Mouse (Mus musculus) v-Abl transformed pro-B cells (cell line): ENCODE measurements at regions not wholly inside any gene's neighbourhood (a gene's known extent, or its start where the extent isn't known, plus 50 kb on each side); places are given as distances from the start of the nearest gene placed in this dataset.

Source experiments
- in situ Hi-C, 2 experiments: fragments of 400-800 bp; cut with MboI; formaldehyde crosslinking; loops; one replicate each; pipeline ENCODE4 v1.15.1; 2025; ENCODE audit not compliant: unreplicated experiment in 2 of 2

DNA sequence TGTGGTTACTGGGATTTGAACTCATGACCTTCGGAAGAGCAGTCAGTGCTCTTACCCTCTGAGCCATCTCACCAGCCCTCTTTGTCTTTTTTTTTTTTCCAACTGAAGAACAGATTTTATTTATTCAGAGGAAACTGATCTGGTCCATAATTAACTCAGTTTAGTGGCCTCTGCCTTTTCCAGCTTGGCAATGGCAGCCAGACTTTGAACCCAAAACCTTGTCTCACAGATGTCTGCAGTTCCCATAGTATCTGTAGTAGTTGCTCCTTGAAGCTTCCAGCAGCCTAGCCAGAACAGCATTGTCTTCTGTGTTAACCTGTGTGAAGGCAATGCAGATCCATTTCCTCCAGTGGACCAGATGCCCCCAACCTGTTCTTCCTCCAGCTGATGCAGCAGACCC lies 64.2 kb upstream of the Daam1 start:
- in situ Hi-C loops: loop anchor here (10.0 to 25.0 kb wide), 3 partner anchors 896 to 1221 kb away; partner anchors contain the start of gene Dhrs7 (in 1 of the 2)

DNA sequence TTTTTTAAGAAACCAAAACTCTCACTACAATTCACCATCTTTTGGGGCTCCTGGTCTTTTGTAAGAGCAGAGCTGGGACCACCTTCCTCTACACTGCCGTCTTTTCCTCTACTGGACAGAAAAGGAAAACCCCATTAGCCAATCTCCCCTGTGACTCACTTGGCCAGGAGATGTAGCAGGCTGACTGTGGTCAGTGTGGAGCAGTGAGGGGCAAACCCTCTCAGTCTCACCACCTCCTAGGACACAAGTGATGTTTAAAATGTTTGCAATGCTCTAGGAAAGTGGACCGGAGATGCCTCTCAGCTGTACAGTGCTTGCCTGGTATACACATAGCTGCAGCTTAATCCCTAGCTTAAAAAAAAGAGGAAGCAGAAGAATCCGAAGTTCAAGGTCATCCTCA lies 63.0 kb upstream of the Daam1 start:
- in situ Hi-C loops: loop anchor here (10.0 to 25.0 kb wide), 3 partner anchors 894 to 1219 kb away; partner anchors contain the start of gene Dhrs7 (in 1 of the 2)

DNA sequence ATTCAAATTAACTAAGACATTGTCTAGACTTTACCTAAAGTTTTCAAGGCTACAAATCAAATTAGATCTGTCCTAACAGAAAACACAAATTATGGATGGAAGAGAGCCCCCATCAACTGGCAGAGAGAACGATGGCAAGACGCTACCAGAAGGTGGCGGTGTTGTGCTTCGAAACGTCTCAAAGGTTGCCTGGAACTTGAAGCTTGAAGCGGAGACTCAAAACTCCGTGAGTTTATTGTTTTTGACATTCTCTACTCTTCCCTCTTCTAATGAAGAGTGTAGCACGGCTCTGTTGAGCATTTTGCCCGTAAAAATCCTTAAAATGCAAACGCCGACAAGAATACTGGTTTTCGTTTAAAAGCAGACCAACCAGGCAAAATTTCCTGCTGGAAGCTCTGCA lies 62.4 kb upstream of the Daam1 start:
- in situ Hi-C loops: loop anchor here (10.0 to 25.0 kb wide), 3 partner anchors 894 to 1219 kb away; partner anchors contain the start of gene Dhrs7 (in 1 of the 2)

DNA sequence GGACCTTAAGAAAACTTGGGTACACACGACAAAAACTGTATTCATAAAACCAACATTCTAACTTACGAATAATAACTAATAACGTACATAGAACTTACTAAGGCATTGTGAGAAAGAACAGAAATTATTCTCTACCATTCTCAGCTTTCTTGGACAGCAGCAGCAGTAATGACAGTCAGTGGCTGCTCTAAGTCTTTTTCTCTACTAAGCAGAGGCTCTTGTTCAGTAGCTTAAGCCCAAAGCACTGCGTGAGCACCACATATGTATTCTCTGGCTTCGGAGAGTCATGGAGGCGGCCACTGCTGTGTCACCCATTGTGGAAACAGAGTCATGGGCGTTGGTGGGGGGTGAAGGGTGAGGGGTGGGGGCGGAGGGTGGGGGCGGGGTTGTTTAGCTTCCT lies 62.0 kb upstream of the Daam1 start:
- in situ Hi-C loops: loop anchor here (10.0 to 25.0 kb wide), 3 partner anchors 893 to 1218 kb away; partner anchors contain the start of gene Dhrs7 (in 1 of the 2)

DNA sequence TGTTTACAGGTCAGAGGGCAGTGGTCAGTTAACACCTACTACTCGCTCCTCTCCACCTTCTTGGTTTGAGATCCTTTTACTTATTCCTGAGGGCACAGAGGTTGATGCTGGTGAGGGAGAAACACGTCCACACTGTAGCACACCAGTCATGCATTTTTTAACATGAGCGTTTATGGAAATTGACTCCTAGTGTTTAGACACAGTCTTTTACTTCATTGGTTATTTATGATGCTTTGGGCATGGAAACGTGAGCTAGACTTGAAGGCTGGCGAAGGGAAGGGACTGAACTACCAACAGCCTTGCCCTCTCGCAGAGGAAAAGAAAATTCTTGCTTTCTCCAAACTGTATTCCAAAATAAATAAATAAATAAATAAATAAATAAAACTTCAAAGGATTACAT lies 61.6 kb upstream of the Daam1 start:
- in situ Hi-C loops: loop anchor here (10.0 to 25.0 kb wide), 3 partner anchors 893 to 1218 kb away; partner anchors contain the start of gene Dhrs7 (in 1 of the 2)

DNA sequence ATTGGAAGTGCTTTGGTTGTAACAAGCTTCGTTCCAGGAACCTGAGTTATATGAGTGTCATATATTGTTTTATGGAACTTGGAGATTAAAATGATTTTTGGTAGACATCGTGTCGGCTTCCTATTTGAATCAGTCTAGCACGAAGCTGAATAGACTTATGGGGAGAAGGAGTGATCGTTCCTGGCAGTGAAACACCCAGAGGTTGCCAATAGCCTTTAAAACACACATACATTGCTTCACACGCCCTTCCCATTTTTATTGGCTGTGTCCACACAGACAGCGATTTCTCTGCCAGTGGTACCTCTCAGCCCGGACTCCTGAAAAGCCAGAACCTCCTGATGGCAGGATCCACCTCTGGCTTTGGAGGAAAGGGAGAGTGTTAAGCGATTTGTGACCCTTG lies 57.0 kb upstream of the Daam1 start:
- in situ Hi-C loops: loop anchor here (25.0 kb wide), 2 partner anchors 888 to 1213 kb away; partner anchors contain the start of gene Dhrs7 (in 1 of the 2)

DNA sequence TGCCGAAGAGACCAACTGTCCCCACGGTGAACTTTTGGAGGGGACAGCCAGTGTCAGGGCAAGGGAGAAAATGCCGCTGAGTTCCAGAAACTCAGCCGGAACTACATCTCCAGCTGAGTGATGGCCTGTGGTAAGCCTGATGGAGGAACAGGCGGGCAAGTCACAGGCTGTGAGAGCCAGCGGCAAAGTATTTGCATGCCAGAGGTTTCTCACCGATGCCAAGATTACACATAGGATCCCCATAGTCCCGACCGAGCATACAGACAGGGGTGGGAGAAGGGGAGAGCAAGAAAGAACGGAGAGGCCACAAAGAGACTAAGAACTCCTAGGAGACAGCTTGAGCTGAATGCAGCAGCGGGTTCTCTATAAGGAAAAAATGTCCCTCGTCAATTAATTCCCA lies 55.8 kb upstream of the Daam1 start:
- in situ Hi-C loops: no loop called here

DNA sequence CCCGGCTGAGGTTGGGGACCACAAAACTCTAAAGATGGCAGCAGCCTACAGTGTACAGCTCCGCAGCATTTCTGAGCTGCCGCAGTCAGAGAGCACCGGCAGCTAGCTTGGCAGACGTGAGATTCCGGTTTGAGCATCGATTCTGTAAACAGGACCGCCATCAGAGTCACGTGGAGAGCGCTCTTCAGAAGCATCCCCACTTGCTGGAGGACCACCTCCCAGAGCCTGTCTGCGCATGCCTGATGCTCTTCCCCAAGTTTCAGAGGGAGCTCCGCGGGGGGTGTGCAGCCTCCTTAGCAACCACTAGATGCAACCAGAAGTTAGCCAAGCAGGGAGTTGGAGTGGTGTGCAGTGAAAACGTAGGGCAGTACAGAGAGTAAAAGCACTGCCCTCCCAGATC lies 52.7 kb upstream of the Daam1 start:
- in situ Hi-C loops: no loop called here

DNA sequence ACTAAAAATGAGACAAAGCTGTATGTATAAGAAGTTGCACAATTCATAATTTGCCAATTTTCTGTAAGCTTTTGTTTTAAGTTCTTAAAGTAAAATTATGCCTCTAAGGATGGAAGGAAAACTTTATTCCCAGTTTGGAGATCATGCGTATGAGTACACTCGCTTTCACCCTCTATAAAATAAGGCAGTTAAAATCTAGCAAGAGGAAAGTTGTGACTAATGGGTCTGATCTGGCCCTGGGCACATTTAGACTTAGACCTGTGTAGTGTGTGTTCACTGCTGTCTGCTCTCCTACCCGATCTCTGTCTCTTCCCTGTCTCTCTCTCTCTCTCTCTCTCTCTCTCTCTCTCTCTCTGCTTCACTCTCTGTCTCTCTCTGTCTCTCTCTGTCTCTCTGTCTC lies 51.9 kb upstream of the Daam1 start:
- in situ Hi-C loops: no loop called here

DNA sequence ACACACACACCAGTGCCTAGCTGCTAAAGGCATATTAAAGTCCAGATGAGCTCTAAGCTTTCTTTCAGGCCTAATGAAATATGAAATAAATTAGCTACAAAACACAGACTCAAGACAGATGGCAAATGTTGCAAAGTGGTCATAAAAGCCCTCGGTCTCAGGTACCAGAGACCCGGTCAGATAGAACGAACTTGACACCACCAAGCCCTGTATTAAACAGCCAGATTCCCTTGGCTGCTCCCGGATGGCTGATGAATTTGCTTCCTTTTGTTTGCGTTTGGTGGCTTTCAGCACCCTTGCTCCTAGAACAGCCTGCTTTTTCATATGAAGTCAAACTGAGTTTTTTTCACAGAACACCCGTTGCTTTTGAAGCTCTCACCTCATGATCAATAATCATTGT lies 51.5 kb upstream of the Daam1 start:
- in situ Hi-C loops: no loop called here
